Mouse (Mus musculus): ENCODE measurements around the gene Lin28a.

The Lin28a gene

GRCm38 (mm10) chr4:134018779-134019145, at the start of gene Lin28a:
Gene Lin28a (minus strand): TSS chr4:134018841.
- DNase-seq (ENCODE audit: low spot score): no peak

DNA sequence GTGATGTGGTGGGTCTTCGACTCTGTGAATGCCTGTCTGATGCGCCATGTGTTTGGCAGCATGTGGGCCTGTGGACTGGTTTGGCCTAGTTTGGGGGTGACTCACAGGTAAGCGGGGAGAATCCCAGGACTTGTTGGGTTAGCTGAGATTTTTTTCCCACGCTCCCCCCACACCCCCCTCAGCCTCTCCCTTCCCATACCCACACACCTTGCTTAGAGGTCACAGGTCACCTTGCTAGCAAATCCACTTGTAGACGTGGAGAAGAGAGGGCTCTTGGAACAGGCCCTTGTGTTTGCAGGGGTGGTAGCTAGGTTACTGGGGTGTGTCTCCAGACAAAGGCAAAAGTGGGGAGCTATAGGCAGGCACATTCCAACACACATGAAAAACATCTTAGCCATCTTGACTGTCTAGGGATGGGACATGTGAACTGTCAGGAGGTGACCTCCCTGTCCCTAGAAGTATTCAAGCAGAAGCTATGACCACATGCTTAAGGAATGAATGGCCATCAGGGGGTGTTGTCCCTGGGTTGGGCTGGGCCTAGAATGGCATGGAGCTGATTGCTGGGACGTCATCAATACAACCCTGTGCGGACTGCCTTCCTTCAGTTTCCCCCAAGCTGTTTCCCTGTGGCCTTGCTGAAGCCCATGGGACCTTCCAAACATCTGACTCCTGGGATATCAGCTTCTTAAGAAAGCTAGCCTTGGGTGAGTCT, 49.3 kb upstream of the Lin28a start:
- no peak for DNase-seq (ENCODE audit: low spot score)

- DNase-seq (ENCODE audit: low spot score): no peak
These were observed 48.7 kb upstream of the Lin28a start for GRCm38 (mm10) chr4:134067383-134067782.

GRCm38 (mm10) chr4:134065431-134066004, 46.9 kb upstream of the Lin28a start:
- DNase-seq (ENCODE audit: low spot score): no peak

DNA sequence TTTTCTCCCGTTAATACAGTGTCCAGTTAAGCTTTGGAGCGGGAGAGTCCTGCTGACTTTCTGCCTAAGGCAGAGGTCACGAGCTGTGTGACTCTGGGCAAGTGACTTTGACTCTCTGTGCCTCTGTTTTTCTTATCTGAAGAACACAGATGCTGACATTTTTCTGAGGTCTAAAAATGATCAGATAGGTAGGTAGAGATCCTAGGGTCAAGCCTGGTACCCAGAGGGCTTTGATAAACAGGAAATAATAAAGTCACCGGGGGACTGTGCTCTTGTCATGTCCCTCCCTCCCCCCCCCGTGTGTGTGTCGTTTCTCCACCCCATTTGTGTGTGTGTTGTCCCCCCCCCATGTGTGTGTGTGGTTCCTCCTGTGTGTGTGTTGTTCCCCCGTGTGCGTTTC, 43.9 kb upstream of the Lin28a start:
- no peak for DNase-seq (ENCODE audit: low spot score)

DNA sequence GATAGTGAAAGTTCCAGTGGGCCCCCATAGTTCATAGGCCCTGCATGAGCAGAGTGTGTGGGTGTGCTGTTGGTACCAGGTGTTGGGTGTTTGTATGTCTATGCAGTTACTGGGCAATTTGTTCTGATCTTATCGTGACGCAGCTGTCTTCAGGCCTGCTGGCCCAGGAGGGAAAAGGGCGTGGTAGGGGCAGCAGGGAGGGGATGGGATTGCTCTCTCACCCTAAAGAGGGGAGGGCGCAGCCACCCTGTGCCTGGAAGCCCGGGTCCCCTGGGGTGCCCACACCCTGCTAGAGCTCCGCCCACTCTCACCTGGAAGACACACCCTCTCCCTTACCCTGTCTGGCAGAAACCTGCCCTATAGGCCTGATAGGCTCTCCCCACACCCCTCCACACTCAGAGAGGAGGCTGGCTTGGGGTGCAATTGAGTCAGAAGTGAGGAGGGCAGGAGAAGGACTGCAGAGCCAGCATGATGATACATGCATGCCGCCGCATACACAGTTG, 43.4 kb upstream of the Lin28a start:
- no peak for DNase-seq (ENCODE audit: low spot score)

GRCm38 (mm10) chr4:134061166-134061830, 42.7 kb upstream of the Lin28a start:
- DNase-seq (ENCODE audit: low spot score): no peak

DNA sequence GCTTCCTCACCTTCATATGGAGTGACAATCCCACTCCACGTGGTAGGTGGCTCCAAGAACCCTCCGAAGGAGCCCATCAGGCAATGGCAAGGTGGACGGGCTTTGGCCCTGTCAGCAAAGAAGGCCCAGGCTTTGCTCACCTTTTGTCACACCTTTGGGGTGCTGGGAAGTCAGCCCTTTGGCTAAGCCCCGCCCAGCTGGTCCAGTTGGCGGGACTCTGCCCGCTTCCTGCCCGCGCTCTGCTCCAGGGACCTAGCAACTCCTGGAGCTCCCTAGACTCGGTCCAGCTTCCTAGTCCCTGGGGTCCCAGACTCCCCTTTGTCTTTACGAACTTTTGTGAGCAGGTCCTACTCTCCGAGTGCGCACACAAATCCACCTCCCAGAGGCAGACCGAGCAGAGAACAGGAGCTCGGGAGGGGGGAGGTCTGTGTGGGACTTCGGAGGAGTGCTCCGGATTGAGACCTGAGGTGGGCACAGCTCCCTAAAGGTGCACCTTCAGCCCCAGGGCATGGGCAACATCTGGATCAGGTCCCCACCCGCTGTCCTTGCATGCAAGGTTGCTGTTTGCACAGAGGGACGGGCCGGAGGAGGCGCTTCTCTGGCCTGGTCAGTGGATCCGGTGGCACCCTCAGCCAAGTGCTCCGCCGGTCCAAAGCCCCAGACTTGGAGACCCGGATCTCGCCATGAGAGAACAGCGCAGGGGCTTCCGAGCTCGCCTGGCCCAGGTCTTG, 41.7 kb upstream of the Lin28a start, which contains the start of gene Crybg2:
Gene Crybg2, plus strand, starts transcription at position 681 of the 731 bp plus-strand sequence.
- no peak for DNase-seq (ENCODE audit: low spot score)

DNA sequence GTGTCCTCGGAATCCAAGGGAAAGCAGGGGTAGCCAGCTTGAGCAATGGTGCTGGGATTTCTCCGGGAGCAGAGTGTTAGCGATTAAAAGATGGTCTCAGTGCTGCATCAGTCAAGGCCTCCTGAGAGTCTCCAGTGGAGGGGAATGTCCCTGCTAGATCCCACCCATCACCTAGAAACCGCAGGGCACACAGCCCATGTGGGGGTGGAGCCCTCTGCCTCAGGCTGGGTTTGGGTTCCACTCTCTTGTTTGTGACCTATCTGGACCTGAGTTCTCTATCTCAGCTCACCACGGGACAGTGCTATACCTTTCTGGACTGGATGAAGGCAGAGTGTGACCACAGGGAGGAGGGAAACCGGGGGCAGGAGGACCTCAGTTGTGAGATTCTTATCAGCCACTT, 40.3 kb upstream of the Lin28a start:
- no peak for DNase-seq (ENCODE audit: low spot score)

GRCm38 (mm10) chr4:134058166-134058715, 39.6 kb upstream of the Lin28a start:
- DNase-seq (ENCODE audit: low spot score): no peak

DNA sequence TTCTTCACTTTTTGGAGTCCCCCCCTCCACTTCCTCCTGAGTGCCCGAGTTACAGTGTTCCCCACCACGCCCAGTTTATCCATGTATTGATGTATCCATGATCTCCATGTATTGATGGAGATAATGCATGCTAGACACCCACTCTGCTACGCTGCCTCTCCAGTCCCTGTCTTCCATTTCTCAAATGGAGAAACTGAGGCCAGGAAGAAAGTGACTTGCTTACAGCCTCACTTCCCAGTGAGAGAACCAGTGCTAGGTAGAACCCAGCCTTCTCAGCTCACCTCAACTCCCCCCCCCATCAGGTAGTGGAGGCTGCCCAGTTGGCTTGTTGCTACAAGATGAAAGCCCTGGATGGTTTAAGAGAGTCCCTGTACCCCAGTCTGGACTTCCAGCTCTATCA, 34.9 kb upstream of the Lin28a start, which contains the start of gene Zfp683:
Gene Zfp683, plus strand, starts transcription at position 301 of the 400 bp plus-strand sequence.
- no peak for DNase-seq (ENCODE audit: low spot score)

DNA sequence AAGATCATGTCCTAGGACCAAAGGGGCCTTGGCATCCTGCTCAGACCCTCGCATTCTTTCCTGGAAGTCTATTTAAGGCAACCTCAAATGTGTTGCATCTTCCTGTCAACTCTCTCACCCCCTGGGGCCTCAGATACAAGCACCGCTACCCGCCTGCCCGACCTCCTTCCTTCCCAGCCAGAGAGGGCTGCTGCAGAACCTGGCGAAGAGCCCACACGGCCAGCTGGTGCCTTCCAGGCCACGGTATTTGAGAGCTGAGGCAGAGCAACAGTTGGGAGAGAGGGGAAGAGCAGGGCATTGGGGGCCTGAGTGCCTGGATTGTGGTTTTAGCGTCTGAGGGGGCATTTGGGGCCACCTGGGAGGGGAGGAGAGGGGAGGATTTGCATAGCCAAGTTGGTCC, 33.9 kb upstream of the Lin28a start:
- no peak for DNase-seq (ENCODE audit: low spot score)

DNA sequence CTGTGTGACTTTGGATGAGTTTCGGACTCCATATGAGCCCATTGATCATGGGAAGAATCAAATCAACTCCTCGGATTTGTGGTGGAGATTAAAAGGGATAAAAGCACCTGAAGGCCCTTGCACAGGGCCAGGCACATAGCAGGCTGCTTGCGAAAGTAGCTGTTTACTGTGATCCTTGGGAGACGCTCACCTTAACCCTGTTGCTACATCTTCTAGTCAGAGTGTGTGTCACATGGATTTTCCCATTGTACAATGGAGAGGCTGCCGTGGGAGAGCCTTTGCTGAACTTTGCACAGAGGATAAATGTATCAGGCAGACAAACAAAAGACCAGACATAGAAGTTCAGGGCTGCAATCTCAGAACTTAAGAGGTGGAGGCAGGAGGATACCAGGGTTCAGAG, 33.3 kb upstream of the Lin28a start:
- no peak for DNase-seq (ENCODE audit: low spot score)

DNA sequence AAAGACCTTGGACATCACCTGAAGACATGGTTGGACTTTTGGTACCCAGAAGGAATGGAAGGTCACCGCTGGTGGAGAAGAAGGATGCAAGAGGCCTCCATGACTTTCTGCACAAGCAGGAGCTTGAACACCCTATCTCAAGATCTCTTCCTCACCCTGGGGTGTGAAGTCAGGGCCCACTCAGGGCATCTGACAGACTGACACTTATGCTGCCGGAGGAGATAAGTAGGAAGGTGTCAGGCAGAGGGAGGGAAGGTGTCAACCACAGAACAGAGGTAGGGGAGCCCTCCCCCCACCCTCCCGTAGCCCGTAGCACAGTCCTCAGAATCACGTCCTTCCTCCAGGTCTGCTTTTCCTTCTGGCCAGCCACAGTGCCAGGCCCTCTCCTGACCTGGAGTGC, 29.0 kb upstream of the Lin28a start:
- DNase-seq (ENCODE audit: low spot score): no peak

DNA sequence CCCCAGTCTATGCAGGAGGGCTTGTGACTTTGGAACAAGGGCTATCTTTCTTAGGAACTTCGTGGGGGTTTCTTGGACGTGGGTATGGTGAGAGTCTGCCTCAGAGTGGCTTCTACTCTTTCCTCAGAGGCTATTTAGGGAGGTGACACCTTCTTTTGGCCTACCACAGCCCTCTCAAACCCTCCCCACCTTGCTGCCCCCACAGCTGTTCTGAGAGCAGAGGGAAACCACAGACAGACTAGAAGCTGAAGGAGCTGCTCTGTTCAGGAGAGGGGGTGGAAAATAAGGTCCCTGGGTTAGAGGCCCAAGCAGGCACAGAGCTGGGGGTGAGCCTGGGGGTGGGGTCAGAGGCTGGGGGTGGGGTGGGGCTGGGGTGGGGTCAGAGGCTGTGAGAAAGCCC, 24.4 kb upstream of the Lin28a start:
- no peak for DNase-seq (ENCODE audit: low spot score)

DNA sequence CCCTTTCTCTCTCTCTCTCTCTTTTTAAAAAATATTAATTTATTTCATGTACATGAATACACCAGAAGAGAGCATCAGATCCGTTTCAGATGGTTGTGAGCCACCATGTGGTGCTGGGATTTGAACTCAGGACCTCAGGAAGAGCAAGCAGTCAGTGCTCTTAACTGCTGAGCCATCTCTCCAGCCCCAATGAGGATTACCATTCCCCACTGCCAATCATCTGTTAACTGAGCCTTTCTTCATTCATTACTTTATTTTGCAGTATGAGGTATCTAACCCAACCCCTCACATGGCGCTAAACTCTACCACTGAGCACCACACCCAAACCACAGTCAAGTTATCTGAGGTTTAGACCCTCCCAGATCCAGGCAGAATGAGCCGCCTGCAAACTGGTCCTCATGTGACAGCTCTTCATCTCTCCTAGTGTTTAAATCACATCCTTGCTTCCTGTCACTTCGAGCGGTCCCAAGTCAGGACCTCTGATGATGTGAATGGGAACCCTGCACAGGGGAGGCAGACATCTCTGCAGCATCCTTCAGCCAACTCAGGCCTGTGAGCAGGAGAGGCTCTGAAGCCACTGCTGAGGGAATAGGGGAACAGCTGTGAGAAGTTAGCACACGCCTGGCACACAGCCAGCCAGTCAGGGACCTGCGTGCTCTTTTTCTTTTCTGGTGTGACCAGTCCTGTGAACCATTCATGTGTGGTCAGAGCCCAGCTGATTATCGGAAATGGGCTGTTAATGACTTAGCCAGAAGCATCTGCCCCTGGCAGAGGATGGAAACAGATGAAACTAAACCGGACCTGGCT, 22.9 kb upstream of the Lin28a start:
- no peak for DNase-seq (ENCODE audit: low spot score)

DNA sequence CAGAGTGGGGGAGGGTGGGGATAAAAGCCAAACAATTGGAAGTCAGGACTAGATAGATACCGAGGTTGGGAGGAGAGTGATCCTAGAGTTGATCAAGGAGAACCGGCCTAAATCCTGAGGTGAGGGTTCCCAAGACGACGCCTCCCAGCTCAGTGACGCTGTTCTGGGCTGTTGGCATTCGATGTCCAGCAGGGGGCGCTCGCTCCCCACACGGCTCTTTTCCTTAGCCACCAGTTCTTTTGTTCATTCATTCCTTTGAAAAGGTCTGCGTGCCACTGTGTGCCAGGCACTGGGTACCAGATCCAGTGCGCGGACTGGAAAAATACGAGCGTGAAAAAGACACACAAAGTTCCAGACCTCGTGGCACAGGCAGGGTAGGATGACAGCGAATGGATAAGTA, 17.3 kb upstream of the Lin28a start:
- peak; percentile 42 for DNase-seq (ENCODE audit: low spot score)

DNA sequence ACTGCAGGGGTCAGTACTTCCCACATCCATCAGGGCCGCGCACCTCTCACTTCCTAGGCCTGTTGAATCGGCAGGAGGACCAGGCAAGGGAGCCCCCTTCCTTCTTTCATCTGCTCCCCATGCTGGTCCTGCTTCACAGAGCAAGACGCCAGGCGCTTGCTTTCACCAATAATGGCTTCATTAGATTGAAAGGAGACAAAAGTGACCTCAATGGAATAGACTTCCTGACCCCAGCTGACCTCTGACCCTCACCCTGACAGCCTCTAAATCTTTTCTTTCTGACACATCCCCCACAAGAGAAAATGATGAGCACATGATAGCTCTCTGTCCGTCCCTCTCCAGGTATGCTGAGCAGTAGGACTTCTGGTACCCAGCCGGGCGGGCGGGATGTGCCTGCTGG, 7.2 kb upstream of the Lin28a start:
- DNase-seq (ENCODE audit: low spot score): no peak

DNA sequence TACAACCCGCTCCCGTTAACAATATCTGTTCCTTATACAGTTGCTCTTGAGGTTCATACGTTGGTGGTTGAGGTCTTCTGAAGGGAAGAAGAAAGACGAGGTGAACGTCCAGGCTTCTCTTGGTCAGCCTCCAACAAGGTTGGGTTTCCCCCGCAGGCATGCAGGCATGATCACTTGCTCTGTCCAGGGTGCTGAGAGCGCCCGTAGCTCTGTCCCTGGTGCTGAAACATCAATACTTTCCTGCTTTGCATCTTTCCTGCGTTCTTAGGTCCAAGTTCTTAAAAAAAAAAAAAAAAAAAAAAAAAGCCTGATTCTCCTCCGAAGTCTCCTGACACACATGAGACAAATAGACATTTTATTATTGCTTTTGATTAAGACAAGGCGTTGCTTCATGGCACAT, 2.0 kb upstream of the Lin28a start:
- no peak for DNase-seq (ENCODE audit: low spot score)

GRCm38 (mm10) chr4:134019641-134020351, 1.2 kb upstream of the Lin28a start:
- no peak for DNase-seq (ENCODE audit: low spot score)

GRCm38 (mm10) chr4:134019210-134019609, 569 bp upstream of the Lin28a start:
- no peak for DNase-seq (ENCODE audit: low spot score)
